Mouse (Mus musculus) embryonic fibroblast, embryonic 13.5 days (primary cell): Measurements from ENCODE around the gene Snap23.

ENCODE experiments used
- CTCF ChIP-seq: IDR thresholded peaks from 2 replicates; pipeline ENCODE4 v1.5.1; 2011; ENCODE audit warnings: mild to moderate bottlenecking, control low read depth, low read length, moderate library complexity, borderline replicate concordance; ENCODE audit not compliant: insufficient read depth
- POLR2A ChIP-seq: IDR thresholded peaks from 2 replicates; pipeline ENCODE4 v1.6.1; 2011; ENCODE audit warnings: low read depth, mild to moderate bottlenecking, control low read depth, low read length, moderate library complexity

DNA sequence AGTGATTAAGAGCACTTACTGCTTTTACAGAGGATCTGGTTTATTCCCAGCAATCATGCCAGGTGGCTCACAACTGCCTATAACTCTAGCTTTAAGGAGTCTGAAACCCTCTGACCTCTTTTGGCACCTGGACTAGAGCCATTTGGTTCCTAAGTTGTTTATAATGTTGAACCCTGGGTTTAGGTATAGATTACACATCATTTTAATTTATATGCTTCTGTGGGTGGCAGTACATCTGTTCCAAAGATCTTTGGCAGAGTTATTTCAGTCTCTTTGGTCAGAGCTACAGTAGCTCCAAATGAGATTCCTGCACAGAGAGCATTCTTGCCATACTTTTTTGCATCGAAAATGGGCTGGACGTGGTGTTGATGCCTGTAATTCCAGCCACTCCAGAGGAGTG lies 30.3 kb downstream of the Snap23 start:
- TF ChIP-seq CTCF = no peak
- no peak for TF ChIP-seq POLR2A
